9 mouse cellular contexts compared by ENCODE assay signal in genomic region chr17:36892362-36892761, GRCm38 (mm10). TPM values are rescaled to one million over a fixed set of nuclear protein-coding genes. Genes with fewer than 3 reads are reported as not detected.
DNase-seq lines count a peak whose midpoint lies in the region; ATAC-seq and TF ChIP-seq lines count a peak whose summit lies in the region.
"Had no signal": no experiment of that assay in that cellular context is flagged by ENCODE, and none has a peak within 500 bp of the region (broad histone marks: within the 10 kb centered on the region; RNA-seq: fewer than 3 reads in every experiment).

No protein-coding gene starts in this region.

- no peaks in the 10 kb centered on the region for H3K36me3 ChIP-seq in midbrain, embryonic 14.5 days (ENCODE audit: control insufficient read depth, insufficient read depth, low read length)
- H3K36me3 ChIP-seq: limb, embryonic 12.5 days had no signal

- intact Hi-C loops in gastrocnemius, adult 2 months (cut with DNase I) = no loop called here
- intact Hi-C loops in left cerebral cortex, postnatal 25 days (cut with DNase I) = loop anchor here (2.0 to 5.0 kb wide), 4 partner anchors 22 to 310 kb away; partner anchors contain the start of genes Gabbr1, Olfr90 and Olfr94

- DNase-seq in gastrocnemius, adult 2 months = peak; percentile 42
- no peak for DNase-seq in gastrocnemius, postnatal 4 days (ENCODE audit: low spot score in 2 of 2)
- DNase-seq in CD4-positive helper T cell, adult 2 months (ENCODE audit: low read depth, low spot score) = peak; percentile 53
- DNase-seq in adrenal gland, postnatal 14 days = peak; percentile 60
- peak; percentile 24 to 39 for DNase-seq in frontal cortex, postnatal 36 days (ENCODE audit: low spot score in 2 of 2)
- peak; percentile 42 to 56 for DNase-seq in left cerebral cortex, postnatal 25 days (ENCODE audit: low spot score in 2 of 2)
- peak; percentile 81 for DNase-seq in midbrain, embryonic 14.5 days
- peak; percentile 18 to 20 for DNase-seq in thymus, postnatal 36 days

- no peaks in the 10 kb centered on the region for H3K27me3 ChIP-seq in midbrain, embryonic 14.5 days (ENCODE audit: control insufficient read depth, insufficient read depth, low read length)

- H3K4me2 ChIP-seq in midbrain, embryonic 14.5 days (ENCODE audit: low read length) = no peak overlapping the region
- H3K4me2 ChIP-seq: limb, embryonic 12.5 days had no signal

- H3K9ac ChIP-seq in midbrain, embryonic 14.5 days (replicated peaks; ENCODE audit: low read length) = no peak overlapping the region
- H3K9ac ChIP-seq: limb, embryonic 12.5 days had no signal

- H3K27ac ChIP-seq in gastrocnemius, adult 2 months = no peak overlapping the region
- no peak overlapping the region for H3K27ac ChIP-seq in midbrain, embryonic 14.5 days (replicated peaks; ENCODE audit: low read depth, low read length)
- H3K27ac ChIP-seq: limb, embryonic 12.5 days had no signal

- 10% methylated on average over 2 of the region's 2 CpGs for WGBS in midbrain, embryonic 14.5 days

- ATAC-seq in midbrain, embryonic 14.5 days (ENCODE audit: low FRiP score, low TSS enrichment) = peak; percentile 20; the same call in 1 of the 2 replicates

- peak; percentile 66 for TF ChIP-seq CTCF in gastrocnemius, adult 2 months (IDR thresholded peaks at IDR 0.05)

- no peaks in the 10 kb centered on the region for H3K9me3 ChIP-seq in midbrain, embryonic 14.5 days (ENCODE audit: control insufficient read depth, low read length)
- H3K9me3 ChIP-seq: limb, embryonic 12.5 days had no signal

- no peak overlapping the region for H3K4me3 ChIP-seq in gastrocnemius, adult 2 months
- H3K4me3 ChIP-seq in midbrain, embryonic 14.5 days (replicated peaks; ENCODE audit: low read depth, low read length) = no peak overlapping the region
- H3K4me3 ChIP-seq: limb, embryonic 12.5 days had no signal

- no peaks in the 10 kb centered on the region for H3K4me1 ChIP-seq in midbrain, embryonic 14.5 days (ENCODE audit: control insufficient read depth, insufficient read depth, low read length)
- H3K4me1 ChIP-seq: limb, embryonic 12.5 days had no signal

RNA-seq across cellular contexts. Expression of gene Trim40, which starts 2.4 kb away (rescaled TPM):
- total RNA-seq in gastrocnemius, adult 2 months (2021) = not detected
- total RNA-seq in gastrocnemius, postnatal 4 days (2021) = not detected
- total RNA-seq in adrenal gland, postnatal 14 days (2021) = not detected in 2 replicates
- not detected for total RNA-seq in left cerebral cortex, postnatal 25 days (2021)
- not detected in 2 replicates for polyA plus RNA-seq in midbrain, embryonic 14.5 days (2014; fragmentation: Nextera tagmentation; extraction: Ambion mirVana)
- polyA plus RNA-seq: limb, embryonic 12.5 days had no signal

RNA-seq across cellular contexts. Expression of gene Trim31, which starts 5.6 kb away (rescaled TPM):
- total RNA-seq in gastrocnemius, adult 2 months (2021) = not detected
- total RNA-seq in gastrocnemius, postnatal 4 days (2021) = not detected
- total RNA-seq in adrenal gland, postnatal 14 days (2021) = not detected in 2 replicates
- total RNA-seq in left cerebral cortex, postnatal 25 days (2021) = not detected
- polyA plus RNA-seq in midbrain, embryonic 14.5 days (2014; fragmentation: Nextera tagmentation; extraction: Ambion mirVana) = not detected in 2 replicates
- polyA plus RNA-seq: limb, embryonic 12.5 days had no signal

RNA-seq across cellular contexts. Expression of gene Trim10, which starts 23.0 kb away (rescaled TPM):
- total RNA-seq in gastrocnemius, adult 2 months (2021) = not detected
- under 1 TPM; 0.20 to 0.80 TPM for total RNA-seq in gastrocnemius, postnatal 4 days (2021)
- total RNA-seq in adrenal gland, postnatal 14 days (2021) = 1.3 and 6.7 TPM in 2 replicates
- not detected for total RNA-seq in left cerebral cortex, postnatal 25 days (2021)
- polyA plus RNA-seq in midbrain, embryonic 14.5 days (2014; fragmentation: Nextera tagmentation; extraction: Ambion mirVana) = 0.78 and 1.1 TPM in 2 replicates

RNA-seq across cellular contexts. Expression of gene Trim15, which starts 25.4 kb away (rescaled TPM):
- total RNA-seq in gastrocnemius, adult 2 months (2021) = not detected
- total RNA-seq in gastrocnemius, postnatal 4 days (2021) = not detected
- total RNA-seq in adrenal gland, postnatal 14 days (2021) = not detected in 2 replicates
- not detected for total RNA-seq in left cerebral cortex, postnatal 25 days (2021)
- polyA plus RNA-seq in midbrain, embryonic 14.5 days (2014; fragmentation: Nextera tagmentation; extraction: Ambion mirVana) = 0.33 and 0.58 TPM in 2 replicates

RNA-seq across cellular contexts. Expression of gene Rnf39, which starts 50.4 kb away (rescaled TPM):
- total RNA-seq in gastrocnemius, adult 2 months (2021) = under 1 TPM; 0.14 to 0.33 TPM
- total RNA-seq in gastrocnemius, postnatal 4 days (2021) = under 1 TPM in 1 of 2 experiments, not detected in 1; 0.29 TPM
- 0.45 and 1.1 TPM in 2 replicates for total RNA-seq in adrenal gland, postnatal 14 days (2021)
- total RNA-seq in left cerebral cortex, postnatal 25 days (2021) = 1 to 10 TPM; 5.4 to 7.4 TPM
- polyA plus RNA-seq in midbrain, embryonic 14.5 days (2014; fragmentation: Nextera tagmentation; extraction: Ambion mirVana) = 1.1 and 1.7 TPM in 2 replicates

Comparison
In these comparisons a context has a peak if more than half of its experiments do, and no peak if none do; other contexts are left out.
1. DNase-seq: peak in gastrocnemius, adult 2 months (single experiment), CD4-positive helper T cell, adult 2 months (single experiment), adrenal gland, postnatal 14 days (single experiment), frontal cortex, postnatal 36 days (2 of 2), left cerebral cortex, postnatal 25 days (2 of 2), midbrain, embryonic 14.5 days (single experiment) and thymus, postnatal 36 days (2 of 2); none in gastrocnemius, postnatal 4 days (0 of 2).